Mouse (Mus musculus) heart, adult 8-10 months (tissue): ENCODE results near the gene Lig1. TPM values are rescaled to one million over a fixed set of nuclear protein-coding genes. Genes with fewer than 3 reads are reported as not detected.

Experiments used
- DNase-seq: peaks from one replicate; pipeline ENCODE4 v3.0.0; 2022; ENCODE audit warnings: low spot score
- total RNA-seq, 4 experiments: library from RNA; stranded (reverse); gene quantifications; 2 replicates each; pipeline ENCODE4 v1.2.4; 2022

Gene Lig1
- total RNA-seq, 4 experiments from 2014 or later: 3.0 to 4.1 (median 3.5) TPM

DNA sequence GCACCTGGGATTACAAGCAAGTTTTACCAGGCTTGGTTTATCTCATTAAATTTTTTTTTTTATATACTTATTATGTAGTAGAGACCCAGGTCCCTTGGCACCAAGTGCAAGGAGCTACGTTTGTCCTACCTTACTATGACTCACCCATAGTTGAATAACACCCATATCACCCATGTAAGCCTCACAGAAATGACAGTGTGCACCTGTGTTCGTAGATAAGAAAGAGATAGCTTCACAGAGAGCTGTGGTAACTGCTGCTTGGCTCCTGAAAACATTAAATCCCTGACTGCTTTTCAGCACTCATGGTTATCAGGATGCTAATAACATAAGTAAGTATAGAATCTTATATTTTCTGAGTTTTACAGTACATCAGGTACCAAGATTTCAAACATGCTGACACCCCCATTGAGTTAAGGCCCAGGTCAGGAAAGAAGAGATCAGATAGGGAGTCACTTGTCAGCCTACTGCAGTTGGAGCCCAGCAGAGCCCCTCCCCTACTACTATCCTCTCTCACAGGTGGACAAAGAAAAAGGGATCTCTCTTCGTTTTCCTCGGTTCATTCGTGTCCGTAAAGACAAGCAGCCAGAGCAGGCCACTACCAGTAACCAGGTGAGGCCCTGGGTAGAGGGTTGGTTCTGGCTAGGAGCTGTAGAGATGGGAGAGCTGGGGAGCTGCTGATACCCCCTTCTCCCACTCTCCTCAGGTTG is 33.6 kb downstream of the Lig1 start:
- DNase-seq: no peak

GRCm38 (mm10) chr7:13311401-13311800 is 34.3 kb downstream of the Lig1 start:
- DNase-seq: no peak

DNA sequence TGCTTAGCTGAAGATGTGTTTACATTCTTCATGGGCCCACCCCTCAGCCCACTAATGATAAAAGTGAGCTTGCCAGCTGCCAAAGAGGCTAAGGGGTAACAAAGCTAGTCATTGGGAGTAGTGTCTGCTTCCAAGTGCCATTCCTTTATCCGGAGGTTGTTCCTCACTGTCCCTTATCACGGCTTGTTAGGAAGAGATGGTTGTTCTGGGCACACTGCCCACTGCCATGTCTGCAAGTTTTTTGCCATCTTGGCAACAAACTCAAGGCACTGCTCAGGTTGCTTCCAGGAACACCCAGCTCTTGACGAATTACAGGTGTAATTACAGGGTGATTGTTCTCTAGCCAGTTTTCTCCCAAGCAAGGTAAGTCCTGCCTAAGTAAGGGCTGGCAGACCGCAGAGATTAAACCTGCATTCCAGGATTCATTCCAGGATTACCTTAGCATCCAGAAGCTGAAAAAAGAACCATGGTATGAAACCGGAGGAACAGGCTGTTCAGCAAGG is 37.1 kb downstream of the Lig1 start:
- no peak for DNase-seq

GRCm38 (mm10) chr7:13321424-13321823 is 44.3 kb downstream of the Lig1 start:
- no peak for DNase-seq

DNA sequence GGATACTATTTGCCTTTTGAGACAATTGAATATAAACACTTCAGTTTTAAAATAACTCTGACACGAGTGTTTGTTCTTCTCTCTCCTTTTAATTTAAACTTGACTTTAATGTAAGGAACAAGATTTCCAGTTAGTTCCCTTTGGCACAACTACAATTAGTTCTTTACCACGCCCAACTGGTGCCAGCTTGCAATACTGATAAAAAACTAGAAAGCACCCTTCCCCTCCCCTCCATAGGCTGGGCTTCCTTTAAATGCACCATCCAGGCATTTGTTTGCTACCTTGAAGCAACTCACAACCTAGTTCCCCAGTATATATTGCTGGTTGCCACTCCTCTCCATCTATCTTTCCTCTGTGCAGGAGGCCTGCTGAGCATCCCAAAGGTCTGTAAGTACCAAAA is 47.2 kb downstream of the Lig1 start, which contains the start of gene Pla2g4c:
Gene Pla2g4c (plus strand): TSS at position 340 of the 400 bp plus-strand sequence.
- DNase-seq: no peak

GRCm38 (mm10) chr7:13330575-13330974 is 53.5 kb downstream of the Lig1 start:
- no peak for DNase-seq

DNA sequence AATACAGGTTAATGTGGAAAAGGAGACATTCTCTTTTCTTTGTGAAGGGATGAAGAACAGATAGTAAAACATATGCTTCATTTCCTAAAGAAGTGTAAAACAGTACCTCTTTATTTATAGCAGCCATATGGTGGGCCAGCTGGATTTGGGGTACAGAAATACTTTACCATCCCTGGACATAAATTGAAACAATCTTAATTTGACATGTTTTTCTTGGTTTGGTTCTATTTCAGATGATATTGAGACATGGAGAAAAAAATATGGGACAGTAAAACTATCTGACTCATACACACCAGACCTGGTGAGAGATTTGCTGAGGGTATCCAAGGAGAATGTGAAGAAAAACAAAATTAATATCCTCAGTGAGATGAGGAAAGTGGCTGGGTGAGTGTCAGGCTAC is 78.9 kb downstream of the Lig1 start:
- DNase-seq: no peak

Other genes starting within 250 kb of the Lig1 start
- gene Chmp2a, start 242.5 kb upstream of the Lig1 start, total RNA-seq: 100 to 1,000 TPM; 142 to 153 (median 147) TPM
- 100 to 1,000 TPM; 204 to 216 (median 210) TPM for gene Ube2m, start 239.0 kb upstream of the Lig1 start, total RNA-seq
- gene Mzf1, start 222.5 kb upstream of the Lig1 start, total RNA-seq: under 1 TPM; 0.19 to 0.60 (median 0.29) TPM
- not detected for gene Vmn1r85, start 182.1 kb upstream of the Lig1 start, total RNA-seq
- not detected for gene Vmn1r86, start 157.4 kb upstream of the Lig1 start, total RNA-seq
- gene Vmn1r87, start 137.1 kb upstream of the Lig1 start, total RNA-seq: not detected
- under 1 TPM in 3 of 4 experiments, not detected in 1; 0.03 to 0.12 (median 0.09) TPM for gene Vmn1r88, start 117.7 kb upstream of the Lig1 start, total RNA-seq
- gene Vmn1r89, start 64.3 kb upstream of the Lig1 start, total RNA-seq: not detected
- 10 to 100 TPM; 10.7 to 11.6 (median 11.2) TPM for gene Zswim9, start 1.4 kb downstream of the Lig1 start, total RNA-seq
- under 1 TPM in 1 of 4 experiments, not detected in 3; 0.08 TPM for gene Pla2g4c, start 47.4 kb downstream of the Lig1 start, total RNA-seq
- under 1 TPM in 1 of 4 experiments, not detected in 3; 0.14 TPM for gene Cabp5, start 120.8 kb downstream of the Lig1 start, total RNA-seq
- not detected for gene Bsph1, start 173.6 kb downstream of the Lig1 start, total RNA-seq